Mouse (Mus musculus) kidney, adult 2 months (tissue): ENCODE measurements around the gene Eef1akmt2. TPM values are rescaled to one million over a fixed set of nuclear protein-coding genes. Genes with fewer than 3 reads are reported as not detected.

ENCODE experiments used
- DNase-seq: peaks from one replicate; pipeline ENCODE4 v3.0.0; 2021
- H3K27ac ChIP-seq: fragments of 200-500 bp; 2 replicates; pipeline ENCODE4 v1.5.1; 2012; ENCODE audit warnings: low read depth, low read length, control low read depth, inconsistent platforms; ENCODE audit not compliant: insufficient read depth
- H3K27me3 ChIP-seq: fragments of 200-500 bp; replicated peaks from 2 replicates; pipeline ENCODE4 v1.6.1; 2012; ENCODE audit warnings: mild to moderate bottlenecking, moderate library complexity, low read length, inconsistent platforms; ENCODE audit not compliant: control insufficient read depth, insufficient read depth
- H3K36me3 ChIP-seq: fragments of 200-500 bp; 2 replicates; pipeline ENCODE4 v1.6.1; 2012; ENCODE audit warnings: mild to moderate bottlenecking, moderate library complexity, low read length, inconsistent platforms; ENCODE audit not compliant: control insufficient read depth, insufficient read depth
- H3K4me1 ChIP-seq: fragments of 200-500 bp; 2 replicates; pipeline ENCODE4 v1.6.1; 2011; ENCODE audit warnings: low read length; ENCODE audit not compliant: control insufficient read depth, insufficient read depth
- H3K4me3 ChIP-seq: fragments of 200-500 bp; 2 replicates; pipeline ENCODE4 v1.5.1; 2011; ENCODE audit warnings: mild to moderate bottlenecking, low read depth, low read length, control low read depth; ENCODE audit not compliant: insufficient read depth
- CTCF ChIP-seq: fragments of 200-500 bp; conservative IDR thresholded peaks from 2 replicates; pipeline ENCODE4 v1.5.1; 2011; ENCODE audit warnings: low read depth, mild to moderate bottlenecking, control low read depth, low read length, moderate library complexity, mixed read lengths; ENCODE audit not compliant: insufficient read depth, insufficient read length
- POLR2A ChIP-seq: fragments of 200-500 bp; IDR thresholded peaks from one replicate; pipeline ENCODE4 v1.6.1; 2011; ENCODE audit warnings: low read depth, low read length, control low read depth
- WGBS: fragments of 180-500 bp; shearing (Covaris S2); methylation state at CpG from one replicate; pipeline ENCODE4 v1.1.7; 2018; 5-methylcytosine and 5-hydroxymethylcytosine counted together
- polyA plus RNA-seq: library from polyadenylated mRNA; depleted of rRNA; stranded (reverse); fragments of >200 nt; gene quantifications from 2 replicates; pipeline ENCODE4 v1.2.3, GENCODE M21; 2012

Gene Eef1akmt2
- polyA plus RNA-seq, 1 experiment = 13.0 TPM

GRCm38 (mm10) chr7:132866316-132866715 lies 13.8 kb upstream of the Eef1akmt2 start:
- no peak for DNase-seq
- no peak overlapping the region for H3K4me3 ChIP-seq
- H3K4me1 ChIP-seq = peaks cover 2% of the 10 kb centered on the region; the same call in 1 of the 2 replicates
- no peak overlapping the region for H3K27ac ChIP-seq
- TF ChIP-seq CTCF (no peak), POLR2A (no peak)
- WGBS = 90% methylated on average over 9 of the region's 9 CpGs
- H3K36me3 ChIP-seq = peaks cover 2% of the 10 kb centered on the region
- no peaks in the 10 kb centered on the region for H3K27me3 ChIP-seq

GRCm38 (mm10) chr7:132859042-132859958 lies 6.8 kb upstream of the Eef1akmt2 start, which contains the start of gene Abraxas2:
Abraxas2 (plus strand) TSS chr7:132859225.
- H3K4me3 ChIP-seq = peak within 1 kb of the TSS; percentile 85
- TF ChIP-seq CTCF (no peak), POLR2A (no peak)
- H3K27ac ChIP-seq = peak within 1 kb of the TSS; percentile 76
- no peaks in the 10 kb centered on the region for H3K36me3 ChIP-seq
- peaks cover 2% of the 10 kb centered on the region; the same call in 1 of the 2 replicates for H3K4me1 ChIP-seq
- 1% methylated on average over 53 of the region's 53 CpGs for WGBS
- H3K27me3 ChIP-seq = no peaks in the 10 kb centered on the region
- peak; percentile 95 for DNase-seq

DNA sequence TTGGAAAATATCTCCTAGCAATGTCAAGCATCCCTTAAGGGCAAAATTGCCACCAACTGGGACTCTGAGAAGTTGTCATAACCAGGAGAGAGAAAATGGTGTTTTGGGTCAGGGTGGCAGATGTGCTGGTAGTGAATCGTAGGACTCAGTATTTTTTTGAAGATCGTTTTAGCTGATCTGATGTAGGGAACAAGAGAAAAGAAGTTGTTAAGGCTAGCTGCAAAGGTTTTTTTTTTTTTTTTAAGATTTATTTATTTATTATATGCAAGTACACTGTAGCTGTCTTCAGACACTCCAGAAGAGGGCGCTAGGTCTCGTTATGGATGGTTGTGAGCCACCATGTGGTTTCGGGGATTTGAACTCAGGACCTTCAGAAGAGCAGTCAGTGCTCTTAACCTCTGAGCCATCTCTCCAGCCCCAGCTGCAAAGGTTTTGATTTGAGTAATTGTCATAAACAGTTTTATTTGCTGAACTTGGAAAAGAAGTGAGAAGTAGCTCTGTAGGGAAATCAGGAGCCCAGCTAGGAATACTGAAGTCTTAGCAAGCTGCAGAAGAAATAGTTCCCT lies 5.7 kb upstream of the Eef1akmt2 start:
- no peak for DNase-seq
- Histone ChIP-seq H3K36me3 (no peaks in the 10 kb centered on the region), H3K27me3 (no peaks in the 10 kb centered on the region), H3K27ac (no peak overlapping the region), H3K4me3 (no peak overlapping the region), H3K4me1 (peaks cover 2% of the 10 kb centered on the region; the same call in 1 of the 2 replicates)
- WGBS = 67% methylated on average over 5 of the region's 5 CpGs
- TF ChIP-seq CTCF (0 out of 2 replicates have a peak, but pooled peaks have one; percentile 4), POLR2A (no peak)

DNA sequence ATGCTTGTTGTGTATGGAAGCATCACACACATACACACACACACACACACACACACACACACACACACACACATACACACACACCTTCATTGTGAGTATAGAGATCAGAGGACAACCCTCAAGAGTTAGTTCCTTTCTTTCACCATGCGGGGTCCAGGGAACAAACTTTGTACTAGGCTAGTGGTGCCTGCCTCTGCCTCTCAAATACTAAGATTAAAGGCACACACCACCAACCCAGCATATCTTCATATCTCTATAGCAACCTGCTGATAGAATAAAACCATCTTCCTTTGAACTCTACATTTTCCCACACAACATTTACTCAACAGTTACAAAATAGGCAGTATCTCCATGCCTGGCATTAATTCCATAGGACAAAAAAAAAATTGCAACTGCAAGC lies 3.6 kb upstream of the Eef1akmt2 start:
- no peaks in the 10 kb centered on the region for H3K36me3 ChIP-seq
- DNase-seq = no peak
- H3K4me1 ChIP-seq = peaks cover 2% of the 10 kb centered on the region; the same call in 1 of the 2 replicates
- TF ChIP-seq CTCF (no peak), POLR2A (no peak)
- no peak overlapping the region for H3K27ac ChIP-seq
- 83% methylated on average over 1 of the region's 1 CpGs for WGBS
- no peak overlapping the region for H3K4me3 ChIP-seq
- H3K27me3 ChIP-seq = no peaks in the 10 kb centered on the region

DNA sequence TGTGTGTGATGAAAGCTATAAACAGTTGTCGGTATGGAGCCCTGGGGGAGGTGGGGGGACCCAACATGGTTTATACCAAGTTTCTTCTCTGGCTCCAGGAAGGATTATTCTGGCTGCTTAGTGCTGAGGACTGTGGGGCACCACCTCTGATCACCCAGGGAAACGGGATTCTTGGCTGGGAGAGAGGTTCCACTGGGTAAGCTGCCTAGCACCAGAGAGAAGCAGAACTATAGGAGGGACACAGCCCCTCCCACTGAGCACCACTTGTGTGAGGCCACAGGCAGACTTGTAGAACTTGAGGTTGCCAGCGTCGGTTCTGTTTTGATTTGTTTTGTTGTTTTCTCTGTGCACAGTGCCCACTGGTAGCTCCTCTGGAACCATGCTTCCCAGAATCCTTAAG lies 1.5 kb upstream of the Eef1akmt2 start:
- WGBS = 78% methylated on average over 4 of the region's 4 CpGs
- no peak for DNase-seq
- H3K4me3 ChIP-seq = no peak overlapping the region
- no peaks in the 10 kb centered on the region; the same call in none of the 2 replicates for H3K36me3 ChIP-seq
- no peak for TF ChIP-seq POLR2A
- TF ChIP-seq CTCF = no peak
- peaks cover 2% of the 10 kb centered on the region; the same call in 1 of the 2 replicates for H3K4me1 ChIP-seq
- H3K27ac ChIP-seq = no peak overlapping the region
- no peaks in the 10 kb centered on the region for H3K27me3 ChIP-seq

DNA sequence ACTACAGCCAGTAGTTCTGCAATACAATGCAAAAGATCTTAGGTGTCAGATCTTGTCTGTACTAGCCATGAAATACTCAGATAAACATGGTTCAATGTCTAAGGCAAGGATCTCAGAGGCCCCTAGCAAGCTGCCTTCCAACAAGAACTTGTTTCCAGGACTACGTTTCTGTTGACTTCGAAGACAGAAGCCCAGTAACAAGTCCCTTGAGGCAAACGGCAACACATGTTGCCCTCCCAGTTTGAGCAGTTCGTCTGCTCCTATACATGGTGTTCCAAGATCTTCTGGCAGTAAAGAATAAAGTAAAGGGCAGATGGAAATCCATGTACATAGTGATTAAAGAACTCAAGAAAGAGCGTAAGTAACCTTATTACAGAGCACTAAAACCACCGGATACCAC lies 888 bp upstream of the Eef1akmt2 start:
- WGBS = 86% methylated on average over 6 of the region's 6 CpGs
- no peak for DNase-seq
- no peaks in the 10 kb centered on the region for H3K4me1 ChIP-seq
- no peak overlapping the region for H3K27ac ChIP-seq
- H3K27me3 ChIP-seq = no peaks in the 10 kb centered on the region
- no peak overlapping the region for H3K4me3 ChIP-seq
- TF ChIP-seq POLR2A = no peak
- no peak for TF ChIP-seq CTCF
- no peaks in the 10 kb centered on the region; the same call in none of the 2 replicates for H3K36me3 ChIP-seq

DNA sequence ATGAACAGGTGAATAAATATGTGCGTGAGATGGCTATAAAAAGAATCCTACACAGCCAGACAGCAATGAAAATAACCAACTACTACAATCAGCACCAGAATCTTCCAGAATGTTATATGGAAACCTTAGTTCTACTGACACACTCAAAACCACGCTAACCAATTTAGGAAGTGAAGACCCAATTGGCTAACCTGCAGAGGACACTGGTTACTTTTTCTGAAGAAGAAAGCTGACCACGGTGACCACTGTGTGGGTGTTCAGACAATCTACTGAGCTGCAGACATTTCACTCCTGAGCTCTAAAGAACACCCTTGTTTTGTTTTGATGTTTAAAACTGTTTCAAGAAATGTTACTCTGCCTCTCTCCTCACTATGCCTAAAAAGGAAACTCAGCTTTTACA lies 9.3 kb downstream of the Eef1akmt2 start:
- Histone ChIP-seq H3K27ac (no peak overlapping the region), H3K4me1 (no peaks in the 10 kb centered on the region), H3K36me3 (no peaks in the 10 kb centered on the region; the same call in none of the 2 replicates), H3K4me3 (no peak overlapping the region), H3K27me3 (no peaks in the 10 kb centered on the region)
- DNase-seq = no peak
- 90% methylated on average over 3 of the region's 3 CpGs for WGBS
- TF ChIP-seq CTCF = no peak
- no peak for TF ChIP-seq POLR2A
